Mouse (Mus musculus): ENCODE results near the gene Ak5. TPM values are rescaled to one million over a fixed set of nuclear protein-coding genes. Genes with fewer than 3 reads are reported as not detected.

Gene Ak5
- polyA plus RNA-seq, 1 experiment from 2014 or later, result 2.4 TPM

- Histone ChIP-seq H3K9me3 (no peaks in the 10 kb centered on the region), H3K9ac (peak overlapping the region; percentile 44), H3K27me3 (replicated peaks) (no peaks in the 10 kb centered on the region), H3K4me3 (replicated peaks) (peak overlapping the region; percentile 42), H3K4me1 (replicated peaks) (peaks cover 8% of the 10 kb centered on the region; the same call in 1 of the 2 replicates), H3K4me2 (replicated peaks) (peak overlapping the region; percentile 81), H3K27ac (peak overlapping the region; percentile 72), H3K36me3 (no peaks in the 10 kb centered on the region)
- peak; percentile 84 for ATAC-seq
- WGBS, result under 1% methylated on average over 23 of the region's 23 CpGs
Measured at GRCm38 (mm10) chr3:152477796-152478527, 190.2 kb downstream of the Ak5 start.

GRCm38 (mm10) chr3:152475894-152476293 is 192.3 kb downstream of the Ak5 start:
- Histone ChIP-seq H3K9me3 (no peaks in the 10 kb centered on the region), H3K9ac (no peak overlapping the region), H3K27me3 (replicated peaks) (no peaks in the 10 kb centered on the region), H3K4me3 (replicated peaks) (no peak overlapping the region), H3K4me1 (replicated peaks) (peaks cover 8% of the 10 kb centered on the region; the same call in 1 of the 2 replicates), H3K27ac (no peak overlapping the region), H3K36me3 (no peaks in the 10 kb centered on the region), H3K4me2 (replicated peaks) (no peak overlapping the region)
- ATAC-seq, result no peak
- WGBS, result 90% methylated on average over 3 of the region's 3 CpGs

GRCm38 (mm10) chr3:152475278-152475669 is 192.9 kb downstream of the Ak5 start:
- H3K4me3 ChIP-seq (replicated peaks), result no peak overlapping the region
- no peaks in the 10 kb centered on the region for H3K27me3 ChIP-seq (replicated peaks)
- H3K27ac ChIP-seq, result no peak overlapping the region
- no peak for ATAC-seq
- peaks cover 8% of the 10 kb centered on the region; the same call in 1 of the 2 replicates for H3K4me1 ChIP-seq (replicated peaks)
- WGBS, result 80% methylated on average over 1 of the region's 1 CpGs
- no peak overlapping the region for H3K9ac ChIP-seq
- no peaks in the 10 kb centered on the region for H3K9me3 ChIP-seq
- H3K36me3 ChIP-seq, result no peaks in the 10 kb centered on the region
- no peak overlapping the region for H3K4me2 ChIP-seq (replicated peaks)

GRCm38 (mm10) chr3:152474582-152475277 is 193.4 kb downstream of the Ak5 start:
- peaks cover 8% of the 10 kb centered on the region; the same call in 1 of the 2 replicates for H3K4me1 ChIP-seq (replicated peaks)
- no peak overlapping the region for H3K9ac ChIP-seq
- no peak overlapping the region for H3K4me3 ChIP-seq (replicated peaks)
- H3K4me2 ChIP-seq (replicated peaks), result no peak overlapping the region
- no peak overlapping the region for H3K27ac ChIP-seq
- no peaks in the 10 kb centered on the region for H3K27me3 ChIP-seq (replicated peaks)
- H3K9me3 ChIP-seq, result no peaks in the 10 kb centered on the region
- H3K36me3 ChIP-seq, result no peaks in the 10 kb centered on the region
- no peak for ATAC-seq
- WGBS, result 61% methylated on average over 15 of the region's 15 CpGs

- Histone ChIP-seq H3K36me3 (no peaks in the 10 kb centered on the region), H3K27ac (no peak overlapping the region), H3K4me1 (replicated peaks) (0 out of 2 replicates have a peak, but pooled peaks cover 4% of the 10 kb centered on the region), H3K4me3 (replicated peaks) (no peak overlapping the region), H3K9me3 (no peaks in the 10 kb centered on the region), H3K4me2 (replicated peaks) (no peak overlapping the region), H3K27me3 (replicated peaks) (no peaks in the 10 kb centered on the region), H3K9ac (no peak overlapping the region)
- no peak for ATAC-seq
- WGBS, result 92% methylated on average over 16 of the region's 16 CpGs
Measured at GRCm38 (mm10) chr3:152472676-152473075, 195.5 kb downstream of the Ak5 start.

- 0 out of 2 replicates have a peak, but pooled peaks cover 4% of the 10 kb centered on the region for H3K4me1 ChIP-seq (replicated peaks)
- WGBS, result 68% methylated on average over 10 of the region's 10 CpGs
- no peak for ATAC-seq
- no peaks in the 10 kb centered on the region for H3K36me3 ChIP-seq
- no peak overlapping the region for H3K4me3 ChIP-seq (replicated peaks)
- no peaks in the 10 kb centered on the region for H3K27me3 ChIP-seq (replicated peaks)
- no peak overlapping the region for H3K27ac ChIP-seq
- no peak overlapping the region for H3K4me2 ChIP-seq (replicated peaks)
- H3K9me3 ChIP-seq, result no peaks in the 10 kb centered on the region
- H3K9ac ChIP-seq, result no peak overlapping the region
Measured at GRCm38 (mm10) chr3:152470347-152470746, 197.8 kb downstream of the Ak5 start.

GRCm38 (mm10) chr3:152469423-152470200 is 198.5 kb downstream of the Ak5 start:
- Histone ChIP-seq H3K4me2 (replicated peaks) (no peak overlapping the region), H3K4me1 (replicated peaks) (0 out of 2 replicates have a peak, but pooled peaks cover 4% of the 10 kb centered on the region), H3K9ac (no peak overlapping the region), H3K4me3 (replicated peaks) (no peak overlapping the region), H3K27ac (no peak overlapping the region), H3K27me3 (replicated peaks) (no peaks in the 10 kb centered on the region), H3K9me3 (no peaks in the 10 kb centered on the region), H3K36me3 (no peaks in the 10 kb centered on the region)
- WGBS, result 55% methylated on average over 18 of the region's 18 CpGs
- no peak for ATAC-seq

GRCm38 (mm10) chr3:152468569-152469041 is 199.6 kb downstream of the Ak5 start:
- no peaks in the 10 kb centered on the region for H3K27me3 ChIP-seq (replicated peaks)
- no peak for ATAC-seq
- H3K9me3 ChIP-seq, result no peaks in the 10 kb centered on the region
- no peaks in the 10 kb centered on the region for H3K36me3 ChIP-seq
- H3K27ac ChIP-seq, result no peak overlapping the region
- no peak overlapping the region for H3K4me2 ChIP-seq (replicated peaks)
- WGBS, result 81% methylated on average over 12 of the region's 12 CpGs
- no peak overlapping the region for H3K9ac ChIP-seq
- H3K4me1 ChIP-seq (replicated peaks), result 0 out of 2 replicates have a peak, but pooled peaks cover 4% of the 10 kb centered on the region
- no peak overlapping the region for H3K4me3 ChIP-seq (replicated peaks)

- Histone ChIP-seq H3K36me3 (no peaks in the 10 kb centered on the region), H3K4me2 (replicated peaks) (no peak overlapping the region), H3K9me3 (no peaks in the 10 kb centered on the region), H3K27me3 (replicated peaks) (no peaks in the 10 kb centered on the region), H3K27ac (no peak overlapping the region), H3K4me3 (replicated peaks) (no peak overlapping the region), H3K4me1 (replicated peaks) (0 out of 2 replicates have a peak, but pooled peaks cover 4% of the 10 kb centered on the region), H3K9ac (no peak overlapping the region)
- no peak for ATAC-seq
- WGBS, result 92% methylated on average over 8 of the region's 8 CpGs
Measured at GRCm38 (mm10) chr3:152468032-152468431, 200.1 kb downstream of the Ak5 start.

- H3K4me1 ChIP-seq (replicated peaks), result 0 out of 2 replicates have a peak, but pooled peaks cover 4% of the 10 kb centered on the region
- no peak overlapping the region for H3K4me2 ChIP-seq (replicated peaks)
- H3K27me3 ChIP-seq (replicated peaks), result no peaks in the 10 kb centered on the region
- H3K27ac ChIP-seq, result no peak overlapping the region
- ATAC-seq, result no peak
- H3K36me3 ChIP-seq, result no peaks in the 10 kb centered on the region
- no peak overlapping the region for H3K4me3 ChIP-seq (replicated peaks)
- no peaks in the 10 kb centered on the region for H3K9me3 ChIP-seq
- 84% methylated on average over 4 of the region's 4 CpGs for WGBS
- H3K9ac ChIP-seq, result no peak overlapping the region
Measured at GRCm38 (mm10) chr3:152467312-152467711, 200.8 kb downstream of the Ak5 start.

GRCm38 (mm10) chr3:152466849-152467248 is 201.3 kb downstream of the Ak5 start:
- no peak overlapping the region for H3K4me2 ChIP-seq (replicated peaks)
- ATAC-seq, result peak; percentile 16; the same call in 1 of the 2 replicates
- no peaks in the 10 kb centered on the region for H3K27me3 ChIP-seq (replicated peaks)
- no peaks in the 10 kb centered on the region for H3K9me3 ChIP-seq
- 90% methylated on average over 9 of the region's 9 CpGs for WGBS
- 0 out of 2 replicates have a peak, but pooled peaks cover 4% of the 10 kb centered on the region for H3K4me1 ChIP-seq (replicated peaks)
- no peak overlapping the region for H3K4me3 ChIP-seq (replicated peaks)
- no peak overlapping the region for H3K27ac ChIP-seq
- no peaks in the 10 kb centered on the region for H3K36me3 ChIP-seq
- H3K9ac ChIP-seq, result no peak overlapping the region

- Histone ChIP-seq H3K27me3 (replicated peaks) (no peaks in the 10 kb centered on the region), H3K9me3 (no peaks in the 10 kb centered on the region), H3K36me3 (no peaks in the 10 kb centered on the region), H3K9ac (no peak overlapping the region), H3K4me3 (replicated peaks) (no peak overlapping the region), H3K4me2 (replicated peaks) (no peak overlapping the region), H3K27ac (no peak overlapping the region), H3K4me1 (replicated peaks) (0 out of 2 replicates have a peak, but pooled peaks cover 4% of the 10 kb centered on the region)
- no peak for ATAC-seq
- WGBS, result 84% methylated on average over 6 of the region's 6 CpGs
Measured at GRCm38 (mm10) chr3:152465338-152465737, 202.8 kb downstream of the Ak5 start.
